Mouse (Mus musculus): ENCODE data around the gene Cdc42.

The Cdc42 gene

GRCm38 (mm10) chr4:137316027-137316770 is 41.3 kb downstream of the Cdc42 start:
- no peak for DNase-seq (ENCODE audit: low spot score)

- no peak for DNase-seq (ENCODE audit: low spot score)
Observed at GRCm38 (mm10) chr4:137315061-137315460, 42.5 kb downstream of the Cdc42 start.

GRCm38 (mm10) chr4:137314561-137314960 is 43.0 kb downstream of the Cdc42 start:
- no peak for DNase-seq (ENCODE audit: low spot score)

DNA sequence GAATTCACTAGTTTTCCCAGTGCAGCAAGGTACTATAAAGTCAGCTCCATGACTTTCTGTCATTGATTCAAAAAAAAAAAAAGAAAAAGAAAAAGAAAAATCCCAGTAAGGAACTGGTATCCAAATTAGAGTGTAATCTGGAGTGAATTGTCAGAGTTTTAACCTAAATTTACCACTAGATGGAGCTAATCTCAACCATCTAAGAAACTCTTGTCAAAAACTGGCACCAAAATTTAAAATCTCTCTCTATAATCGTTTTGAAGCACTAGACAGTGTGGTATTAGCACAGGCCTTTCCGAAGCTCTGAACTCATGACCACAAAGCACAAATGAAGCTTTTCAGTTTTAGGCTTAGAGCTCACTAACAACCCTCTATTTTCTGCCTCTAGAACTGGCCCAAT is 44.0 kb downstream of the Cdc42 start:
- no peak for DNase-seq (ENCODE audit: low spot score)

DNA sequence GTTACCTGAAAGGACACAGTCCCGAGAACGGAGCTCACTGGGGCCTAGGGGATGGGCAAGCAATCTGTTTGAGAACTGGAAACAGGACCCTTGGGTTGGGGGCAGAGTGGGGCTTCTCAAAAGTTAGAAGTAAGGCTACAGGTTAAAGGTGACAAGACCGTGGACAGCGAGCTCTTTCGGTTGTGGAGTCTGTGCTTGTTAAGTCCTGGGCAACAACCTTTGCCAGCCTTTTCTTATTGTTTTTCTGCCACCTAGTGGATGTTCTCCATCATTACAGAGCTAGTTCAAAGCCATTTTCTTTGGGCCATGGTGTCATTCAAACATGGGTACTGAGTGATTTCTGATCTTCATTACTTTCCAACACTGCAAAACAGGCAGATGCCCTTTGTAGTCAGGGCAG is 49.1 kb downstream of the Cdc42 start:
- no peak for DNase-seq (ENCODE audit: low spot score)

GRCm38 (mm10) chr4:137306991-137307706 is 50.4 kb downstream of the Cdc42 start:
- no peak for DNase-seq (ENCODE audit: low spot score)

DNA sequence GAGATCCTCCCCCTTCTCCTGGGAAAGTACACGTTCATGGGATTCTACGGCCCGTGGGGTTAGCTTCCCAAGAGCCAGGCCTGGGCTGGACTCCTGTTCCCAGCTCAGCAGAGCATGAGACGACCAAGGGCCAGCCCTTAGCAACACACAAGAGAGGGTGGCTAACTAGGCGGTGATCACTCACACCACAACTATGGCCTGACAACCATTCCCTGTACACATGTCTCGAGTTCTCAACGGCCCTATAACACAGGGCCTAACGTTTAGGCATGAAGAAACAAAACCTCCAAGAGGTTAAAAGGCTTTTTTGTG is 51.0 kb downstream of the Cdc42 start:
- no peak for DNase-seq (ENCODE audit: low spot score)

- no peak for DNase-seq (ENCODE audit: low spot score)
Observed at GRCm38 (mm10) chr4:137305831-137306576, 51.5 kb downstream of the Cdc42 start.

GRCm38 (mm10) chr4:137305066-137305465 is 52.5 kb downstream of the Cdc42 start:
- DNase-seq (ENCODE audit: low spot score): no peak

GRCm38 (mm10) chr4:137304106-137304505 is 53.4 kb downstream of the Cdc42 start:
- no peak for DNase-seq (ENCODE audit: low spot score)

GRCm38 (mm10) chr4:137301635-137302034 is 55.9 kb downstream of the Cdc42 start:
- DNase-seq (ENCODE audit: low spot score): no peak

DNA sequence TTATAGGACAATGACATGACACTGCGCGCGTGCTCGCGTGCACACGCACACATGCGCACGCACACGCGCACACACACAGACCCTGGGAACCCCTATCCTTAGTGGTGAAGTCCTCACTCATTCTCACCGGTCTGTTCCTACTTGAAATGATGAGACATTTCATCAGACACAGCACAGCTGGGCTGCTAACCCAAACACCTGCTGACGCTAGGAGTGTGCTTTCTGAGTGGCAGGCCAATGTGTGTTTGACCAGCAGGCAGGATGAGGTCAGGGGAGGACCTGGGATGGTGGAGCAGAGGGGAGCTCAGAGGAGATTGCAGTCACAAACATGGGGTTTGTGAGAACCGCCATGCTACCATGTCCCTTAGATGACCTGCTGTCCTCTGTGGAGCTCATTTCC is 57.3 kb downstream of the Cdc42 start:
- no peak for DNase-seq (ENCODE audit: low spot score)

DNA sequence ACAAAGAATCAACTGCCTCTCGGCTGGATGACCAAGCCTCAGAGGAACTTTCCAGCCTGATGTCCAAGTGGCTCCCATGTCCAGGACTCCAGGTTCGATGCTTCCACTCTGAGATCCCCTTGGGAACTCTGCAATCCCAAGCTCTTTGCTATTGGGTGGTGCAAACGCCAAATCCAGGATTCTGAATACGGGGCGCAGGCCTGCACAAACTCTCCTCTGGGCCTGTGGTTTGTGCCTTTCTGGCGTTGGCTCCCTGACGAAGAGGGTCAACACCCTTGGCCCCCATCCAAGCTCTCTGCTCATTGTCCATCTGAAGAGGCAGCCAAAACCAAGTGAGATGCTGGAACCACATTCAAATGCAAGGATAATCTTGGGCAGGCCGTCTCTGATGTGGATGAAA is 59.1 kb downstream of the Cdc42 start:
- DNase-seq (ENCODE audit: low spot score): no peak

- DNase-seq (ENCODE audit: low spot score): no peak
Observed at GRCm38 (mm10) chr4:137297611-137298010, 59.9 kb downstream of the Cdc42 start.

DNA sequence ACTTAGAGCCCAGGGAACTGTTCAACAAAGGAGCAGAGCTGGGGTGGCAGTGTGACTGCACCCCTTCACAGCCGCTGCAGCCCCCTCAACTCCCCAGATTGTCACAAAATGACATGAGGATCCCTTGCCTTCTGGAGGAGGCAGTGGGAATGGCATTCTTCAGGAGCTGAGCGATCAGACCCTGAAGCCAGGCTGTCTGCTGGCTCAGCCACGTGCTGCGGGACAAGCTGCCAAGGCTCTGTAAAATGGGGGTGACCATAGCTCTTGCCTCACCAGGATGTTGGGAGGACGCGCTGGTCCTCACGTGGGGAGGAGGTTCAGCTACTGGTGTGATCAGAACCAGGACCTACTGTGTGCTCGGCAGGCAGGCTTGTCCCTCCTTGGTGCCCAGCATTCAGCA is 62.6 kb downstream of the Cdc42 start:
- DNase-seq (ENCODE audit: low spot score): no peak

- DNase-seq (ENCODE audit: low spot score): no peak
Observed at GRCm38 (mm10) chr4:137294474-137294873, 63.0 kb downstream of the Cdc42 start.

DNA sequence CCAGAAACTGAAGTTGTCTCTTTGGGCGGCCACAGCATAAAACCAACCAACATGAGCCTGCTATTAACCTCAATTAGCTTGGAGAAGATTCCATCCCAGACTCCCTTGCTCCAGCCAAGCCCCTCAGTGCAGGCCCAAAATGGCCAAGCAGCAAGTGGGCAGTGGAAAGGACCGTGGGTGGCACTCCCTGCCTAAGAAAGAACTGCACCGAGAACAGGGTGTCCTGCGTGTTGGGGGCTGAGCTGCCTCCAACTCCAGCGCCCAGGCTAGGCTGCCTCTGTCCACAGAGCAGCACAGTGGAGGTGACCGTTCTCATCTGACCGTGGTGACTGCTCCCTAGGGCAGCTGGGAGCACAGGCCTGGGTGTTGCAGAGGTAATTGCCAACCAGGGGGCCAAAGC is 63.5 kb downstream of the Cdc42 start:
- no peak for DNase-seq (ENCODE audit: low spot score)

DNA sequence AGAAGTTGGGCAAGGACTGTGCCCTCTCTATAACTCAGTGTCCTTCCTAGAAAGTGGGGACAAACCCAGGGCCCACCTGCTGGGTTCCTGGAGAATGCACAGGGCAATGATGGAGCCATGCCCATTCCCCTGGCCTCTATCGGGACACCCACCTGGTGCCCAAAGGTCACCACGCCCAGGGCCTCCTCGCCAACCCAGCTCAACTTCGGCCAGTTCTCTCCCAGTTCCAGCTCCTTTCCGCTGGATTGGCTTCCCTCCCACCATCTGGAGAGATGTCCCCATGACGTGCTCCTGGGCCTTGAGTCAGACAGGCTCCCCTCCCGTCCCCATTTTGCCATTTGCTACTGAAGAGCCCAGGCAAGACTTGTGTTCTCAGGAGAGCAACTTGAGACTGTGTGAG is 64.9 kb downstream of the Cdc42 start:
- no peak for DNase-seq (ENCODE audit: low spot score)

DNA sequence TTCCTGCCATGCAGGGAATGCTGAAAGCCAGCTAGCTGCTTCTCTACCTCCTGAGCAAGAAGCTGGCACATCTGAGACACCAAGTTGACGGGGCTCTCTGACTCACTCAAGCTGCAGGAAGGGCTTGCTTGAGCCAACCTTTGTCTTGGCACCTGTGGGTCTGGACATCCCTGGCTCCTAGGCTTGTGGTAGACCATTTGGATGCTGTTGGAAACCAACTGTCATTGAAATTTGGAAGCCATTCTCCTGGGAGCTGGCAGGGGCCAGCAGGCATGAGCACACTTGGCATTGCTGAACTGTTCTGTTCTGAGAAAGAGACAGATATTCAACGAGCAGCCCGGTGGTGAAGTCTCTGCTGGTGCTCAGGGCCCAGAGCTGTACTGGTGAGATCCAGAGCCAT is 67.3 kb downstream of the Cdc42 start:
- DNase-seq (ENCODE audit: low spot score): no peak

GRCm38 (mm10) chr4:137289701-137290100 is 67.8 kb downstream of the Cdc42 start:
- DNase-seq (ENCODE audit: low spot score): no peak

- no peak for DNase-seq (ENCODE audit: low spot score)
Observed at GRCm38 (mm10) chr4:137287818-137288217, 69.7 kb downstream of the Cdc42 start.

DNA sequence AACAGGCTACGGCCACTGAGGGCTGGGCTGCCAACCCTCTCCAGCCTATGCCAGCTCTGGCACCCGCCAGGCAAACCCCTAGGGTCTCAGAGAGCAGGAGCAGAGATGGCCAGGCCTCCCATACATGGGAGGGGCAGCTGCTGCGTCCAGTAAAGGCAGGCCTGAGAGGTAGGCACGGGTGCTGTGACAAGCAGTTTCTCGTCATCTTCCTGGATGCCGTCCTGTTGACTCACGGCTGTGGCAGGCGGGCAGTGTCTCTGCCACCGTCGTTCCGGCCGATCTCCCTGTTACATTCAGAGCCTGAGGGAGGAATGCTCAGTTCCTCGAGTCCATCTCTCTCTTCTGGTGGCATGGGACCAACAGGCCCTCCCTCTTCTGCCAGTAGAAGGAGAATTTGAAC is 70.3 kb downstream of the Cdc42 start:
- DNase-seq (ENCODE audit: low spot score): no peak

- no peak for DNase-seq (ENCODE audit: low spot score)
Observed at GRCm38 (mm10) chr4:137286662-137286953, 70.9 kb downstream of the Cdc42 start.

Measured in urinary bladder, postnatal 10 days (tissue).